Mouse (Mus musculus) lung, adult 2 months (tissue): Measurements from ENCODE around the gene Skap1.

Experiments used
- CTCF ChIP-seq: fragments of 200-500 bp; IDR thresholded peaks from 2 replicates; pipeline ENCODE4 v1.5.1; 2011; ENCODE audit warnings: mild to moderate bottlenecking, low read length, control low read depth; ENCODE audit not compliant: insufficient read depth
- POLR2A ChIP-seq: fragments of 200-500 bp; IDR thresholded peaks from 2 replicates; pipeline ENCODE4 v1.6.1; 2011; ENCODE audit warnings: low read depth, mild to moderate bottlenecking, control low read depth, low read length, borderline replicate concordance; ENCODE audit errors: extremely low read depth

DNA sequence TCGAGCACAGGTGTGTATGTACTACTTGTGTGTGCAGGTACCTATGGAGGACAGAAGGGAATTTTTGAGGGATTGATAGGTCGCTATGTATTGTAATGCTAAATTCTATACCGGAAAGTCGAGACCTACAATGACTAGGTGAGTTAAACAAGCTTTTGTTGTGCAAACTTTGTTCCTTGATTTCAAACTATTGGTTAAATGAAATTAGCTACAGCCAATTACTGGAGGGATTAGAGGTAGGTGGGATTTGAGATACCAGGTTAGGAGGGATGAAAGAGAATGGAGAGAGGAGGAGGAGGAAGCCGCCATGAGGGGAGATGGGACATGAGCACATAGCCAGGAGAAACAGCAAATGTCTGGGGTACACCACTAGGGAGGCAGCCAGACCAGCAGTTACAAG lies 315.9 kb downstream of the Skap1 start:
- TF ChIP-seq CTCF (no peak), POLR2A (no peak)
